Mouse (Mus musculus) megakaryocyte, embryonic 14.5 days (primary cell): ENCODE measurements around the gene Galnt17. TPM values are rescaled to one million over a fixed set of nuclear protein-coding genes. Genes with fewer than 3 reads are reported as not detected.
A peak's percentile ranks its signal among the peaks of the same experiment; 100 is the strongest.

Source experiments
- H3K27me3 ChIP-seq: replicated peaks from 2 replicates; pipeline ENCODE3; 2012; ENCODE audit warnings: inconsistent platforms
- H3K36me3 ChIP-seq: replicated peaks from 2 replicates; pipeline ENCODE3; 2012; ENCODE audit warnings: low read length, inconsistent platforms, mixed read lengths
- H3K4me1 ChIP-seq: 2 replicates; pipeline ENCODE4 v1.6.1; 2012; ENCODE audit warnings: inconsistent platforms
- H3K4me3 ChIP-seq: replicated peaks from 2 replicates; pipeline ENCODE3; 2012; ENCODE audit warnings: moderate library complexity, mild to moderate bottlenecking, inconsistent platforms
- H3K9me3 ChIP-seq: 2 replicates; pipeline ENCODE4 v1.6.1; 2012; ENCODE audit warnings: inconsistent platforms
- FLI1 ChIP-seq: IDR thresholded peaks from 2 replicates; pipeline ENCODE4 v1.6.1; 2012; ENCODE audit warnings: low read length, inconsistent platforms, mixed read lengths
- GATA1 ChIP-seq: IDR thresholded peaks from 3 replicates; pipeline ENCODE4 v1.6.1; 2012; ENCODE audit warnings: mixed read lengths, low read length, inconsistent platforms, borderline replicate concordance
- polyA plus RNA-seq: library from polyadenylated mRNA; stranded (reverse); fragments of >175 nt; gene quantifications from 2 replicates; pipeline ENCODE4 v1.2.3, GENCODE M21; 2012; ENCODE audit warnings: low replicate concordance; ENCODE audit not compliant: insufficient read depth

Galnt17 gene
- polyA plus RNA-seq, 1 experiment: not detected

DNA sequence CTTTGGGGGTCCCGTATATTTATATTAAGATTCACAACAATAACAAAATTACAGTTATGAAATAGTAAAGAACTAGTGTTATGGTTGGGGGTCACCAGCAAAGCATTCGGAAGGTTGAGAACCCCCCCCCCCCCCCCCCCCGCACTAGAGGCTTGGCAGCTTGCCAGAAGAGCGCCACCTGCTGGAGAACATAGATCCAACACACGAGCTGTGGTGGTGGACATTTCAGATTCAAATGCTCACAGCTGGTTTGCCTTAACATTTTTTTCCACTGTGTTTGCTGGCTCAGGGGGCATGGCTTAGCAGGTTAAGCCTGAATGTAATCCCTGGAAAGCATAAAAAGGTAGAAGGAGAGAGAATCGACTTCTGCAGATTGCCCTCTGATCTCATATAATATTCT, 448.6 kb downstream of the Galnt17 start:
- H3K36me3 ChIP-seq: no peaks in the 10 kb centered on the region
- no peaks in the 10 kb centered on the region for H3K27me3 ChIP-seq
- H3K4me1 ChIP-seq: no peaks in the 10 kb centered on the region
- H3K4me3 ChIP-seq: no peak overlapping the region
- TF ChIP-seq GATA1: no peak
- no peak for TF ChIP-seq FLI1
- H3K9me3 ChIP-seq: peaks cover 31% of the 10 kb centered on the region

DNA sequence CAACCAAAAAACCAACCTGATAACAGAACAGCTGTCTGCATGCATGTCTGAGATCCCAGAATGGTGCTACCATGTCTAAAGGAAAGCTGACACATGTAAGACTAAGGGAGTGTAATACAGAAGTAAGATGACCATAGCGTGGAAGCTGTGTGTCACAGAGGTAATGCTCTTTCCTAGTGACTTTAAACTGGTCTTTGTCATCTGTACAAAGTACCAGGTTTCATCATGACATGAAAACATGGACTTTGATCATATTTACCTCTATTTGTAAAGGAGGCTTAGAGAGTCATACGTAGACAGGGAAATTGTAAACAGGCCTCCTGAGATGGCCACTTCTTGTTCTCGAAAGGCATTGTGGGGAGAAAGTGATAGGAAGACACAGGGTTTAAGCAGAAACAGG, 449.6 kb downstream of the Galnt17 start:
- no peak for TF ChIP-seq FLI1
- no peak for TF ChIP-seq GATA1
- no peaks in the 10 kb centered on the region for H3K36me3 ChIP-seq
- H3K4me1 ChIP-seq: no peaks in the 10 kb centered on the region
- no peaks in the 10 kb centered on the region for H3K27me3 ChIP-seq
- no peak overlapping the region for H3K4me3 ChIP-seq
- H3K9me3 ChIP-seq: peaks cover 27% of the 10 kb centered on the region

GRCm38 (mm10) chr5:130858148-130858547, 450.1 kb downstream of the Galnt17 start:
- Histone ChIP-seq H3K9me3 (peaks cover 22% of the 10 kb centered on the region), H3K36me3 (no peaks in the 10 kb centered on the region), H3K4me1 (no peaks in the 10 kb centered on the region), H3K4me3 (no peak overlapping the region), H3K27me3 (no peaks in the 10 kb centered on the region)
- TF ChIP-seq GATA1: no peak

GRCm38 (mm10) chr5:130854430-130854829, 453.9 kb downstream of the Galnt17 start:
- TF ChIP-seq GATA1: no peak
- TF ChIP-seq FLI1: no peak
- peaks cover 5% of the 10 kb centered on the region; the same call in 1 of the 2 replicates for H3K9me3 ChIP-seq
- H3K27me3 ChIP-seq: no peaks in the 10 kb centered on the region
- H3K36me3 ChIP-seq: no peaks in the 10 kb centered on the region
- H3K4me3 ChIP-seq: no peak overlapping the region
- H3K4me1 ChIP-seq: no peaks in the 10 kb centered on the region

DNA sequence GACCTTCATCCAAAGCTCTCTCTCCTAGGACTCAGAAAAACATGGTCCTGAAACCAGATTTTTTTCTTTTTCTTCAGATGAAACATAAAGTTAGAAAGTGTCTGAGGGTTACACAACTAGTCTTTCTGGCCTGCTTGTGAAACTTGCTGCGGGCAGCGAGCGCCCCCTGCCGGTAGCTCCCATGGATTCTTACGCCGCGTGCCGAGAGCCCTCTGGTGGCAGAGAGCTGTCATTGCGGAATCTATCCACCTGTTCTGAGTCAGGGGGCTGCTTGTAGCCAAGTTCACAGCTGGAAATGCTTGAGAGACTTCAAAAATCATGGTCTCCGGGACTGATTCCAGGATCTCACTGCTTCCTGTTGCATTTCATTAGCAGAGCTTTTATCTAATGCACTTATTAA, 454.9 kb downstream of the Galnt17 start:
- H3K27me3 ChIP-seq: no peaks in the 10 kb centered on the region
- no peak for TF ChIP-seq GATA1
- no peak for TF ChIP-seq FLI1
- H3K4me1 ChIP-seq: no peaks in the 10 kb centered on the region
- no peaks in the 10 kb centered on the region for H3K36me3 ChIP-seq
- H3K9me3 ChIP-seq: peaks cover 11% of the 10 kb centered on the region
- no peak overlapping the region for H3K4me3 ChIP-seq

- H3K9me3 ChIP-seq: peaks cover 17% of the 10 kb centered on the region
- no peak overlapping the region for H3K4me3 ChIP-seq
- H3K36me3 ChIP-seq: no peaks in the 10 kb centered on the region
- TF ChIP-seq GATA1 (no peak), FLI1 (no peak)
- no peaks in the 10 kb centered on the region for H3K27me3 ChIP-seq
- H3K4me1 ChIP-seq: no peaks in the 10 kb centered on the region
Measured at GRCm38 (mm10) chr5:130852182-130852581, 456.1 kb downstream of the Galnt17 start.

DNA sequence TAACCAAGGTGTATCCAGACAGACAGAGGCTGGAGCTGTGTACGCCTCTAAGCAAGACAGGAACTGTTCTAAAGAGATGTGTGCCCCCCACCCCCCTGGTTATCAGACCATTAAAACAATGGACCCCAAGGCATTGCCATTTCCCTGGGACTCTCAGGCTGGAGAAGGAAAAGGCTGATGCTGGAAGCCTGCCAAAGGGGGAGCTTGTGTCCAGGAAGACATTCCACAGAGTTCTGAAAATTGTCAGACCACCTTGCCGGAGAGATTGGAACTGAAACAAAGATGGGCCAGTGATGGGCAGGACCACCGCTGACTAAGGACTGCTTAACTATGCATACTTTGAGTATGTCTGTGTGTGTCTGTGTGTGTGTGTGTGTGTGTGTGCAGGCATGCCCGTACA, 458.7 kb downstream of the Galnt17 start:
- peaks cover 23% of the 10 kb centered on the region for H3K9me3 ChIP-seq
- H3K4me1 ChIP-seq: no peaks in the 10 kb centered on the region
- TF ChIP-seq FLI1: no peak
- no peak for TF ChIP-seq GATA1
- no peaks in the 10 kb centered on the region for H3K36me3 ChIP-seq
- H3K27me3 ChIP-seq: no peaks in the 10 kb centered on the region
- H3K4me3 ChIP-seq: no peak overlapping the region

GRCm38 (mm10) chr5:130848562-130848961, 459.7 kb downstream of the Galnt17 start:
- Histone ChIP-seq H3K9me3 (peaks cover 23% of the 10 kb centered on the region), H3K4me1 (no peaks in the 10 kb centered on the region), H3K4me3 (peak overlapping the region; percentile 57), H3K27me3 (no peaks in the 10 kb centered on the region), H3K36me3 (no peaks in the 10 kb centered on the region)
- TF ChIP-seq GATA1 (no peak), FLI1 (no peak)

DNA sequence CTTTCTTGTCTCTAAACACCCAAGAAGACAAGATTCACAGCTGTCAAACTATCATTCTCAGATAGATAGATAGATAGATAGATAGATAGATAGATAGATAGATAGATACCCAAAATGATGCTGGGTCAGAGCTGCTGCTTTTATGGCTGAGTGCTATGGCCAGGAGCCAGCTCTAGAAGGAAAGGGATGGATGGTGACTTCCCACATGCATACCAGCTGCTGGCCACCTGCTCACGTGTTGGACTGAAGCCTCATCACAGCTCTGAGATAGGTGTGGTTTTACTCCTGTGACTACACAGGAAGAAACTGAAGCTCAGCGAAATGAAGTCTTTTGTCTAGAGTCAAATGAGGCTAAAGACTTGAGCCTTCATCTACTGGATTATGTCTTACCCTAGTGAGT, 482.5 kb downstream of the Galnt17 start:
- H3K4me3 ChIP-seq: no peak overlapping the region
- H3K4me1 ChIP-seq: no peaks in the 10 kb centered on the region
- TF ChIP-seq FLI1 (no peak), GATA1 (no peak)
- H3K9me3 ChIP-seq: peaks cover 65% of the 10 kb centered on the region
- no peaks in the 10 kb centered on the region for H3K36me3 ChIP-seq
- H3K27me3 ChIP-seq: no peaks in the 10 kb centered on the region
